Mouse (Mus musculus) lung, embryonic 14.5 days (tissue): ENCODE measurements around the gene Man1a2. TPM values are rescaled to one million over a fixed set of nuclear protein-coding genes. Genes with fewer than 3 reads are reported as not detected.

Source experiments
- ATAC-seq: fragments of 200-750 bp; cut with Nextera tagmentation; 2 replicates; pipeline ENCODE4 v1.8.0; 2017; ENCODE audit warnings: mild to moderate bottlenecking, moderate TSS enrichment, moderate library complexity; ENCODE audit not compliant: insufficient read depth
- DNase-seq: peaks from one replicate; pipeline ENCODE4 v3.0.0-alpha.2; 2015
- H3K27ac ChIP-seq: fragments of 300-500 bp; sonication (generic); 2 replicates; pipeline ENCODE4 v1.5.1; 2014; ENCODE audit warnings: low read depth, mild to moderate bottlenecking, moderate library complexity
- H3K27me3 ChIP-seq: fragments of 300-500 bp; sonication (generic); 2 replicates; pipeline ENCODE4 v1.6.1; 2014; ENCODE audit warnings: low read length, control low read depth; ENCODE audit not compliant: insufficient read depth
- H3K36me3 ChIP-seq: fragments of 300-500 bp; sonication (generic); 2 replicates; pipeline ENCODE4 v1.6.1; 2014; ENCODE audit warnings: control low read depth; ENCODE audit not compliant: insufficient read depth
- H3K4me1 ChIP-seq: fragments of 300-500 bp; sonication (generic); 2 replicates; pipeline ENCODE4 v1.6.1; 2014; ENCODE audit warnings: antibody characterized with exemption, control low read depth; ENCODE audit not compliant: insufficient read depth
- H3K4me2 ChIP-seq: fragments of 300-500 bp; sonication (generic); 2 replicates; pipeline ENCODE4 v1.6.1; 2014; ENCODE audit warnings: mild to moderate bottlenecking
- H3K4me3 ChIP-seq: fragments of 300-500 bp; sonication (generic); 2 replicates; pipeline ENCODE4 v1.5.1; 2014; ENCODE audit warnings: low read depth, low read length
- H3K9ac ChIP-seq: fragments of 300-500 bp; sonication (generic); 2 replicates; pipeline ENCODE4 v1.6.1; 2014
- H3K9me3 ChIP-seq: fragments of 300-500 bp; sonication (generic); 2 replicates; pipeline ENCODE4 v1.6.1; 2016; ENCODE audit warnings: low read depth, low read length, control low read depth
- CTCF ChIP-seq: IDR thresholded peaks from 2 replicates; pipeline ENCODE4 v1.5.1; 2016; ENCODE audit warnings: antibody characterized with exemption, low read depth
- WGBS: fragments of 180-500 bp; shearing (Covaris S2); extraction: QIAGEN DNeasy Blood & Tissue Kit; methylation state at CpG from one replicate; pipeline ENCODE4 v1.1.7; 2014; 5-methylcytosine and 5-hydroxymethylcytosine counted together
- polyA plus RNA-seq: library from polyadenylated mRNA; unstranded; fragments of >200 nt; fragmentation: Nextera tagmentation; extraction: Ambion mirVana; gene quantifications from 2 replicates; pipeline ENCODE4 v1.2.1, GENCODE M21; 2014

Gene Man1a2
- polyA plus RNA-seq, 1 experiment from 2014 or later = 90.1 TPM

- WGBS = 47% methylated on average over 1 of the region's 1 CpGs
- no peaks in the 10 kb centered on the region for H3K27me3 ChIP-seq
- H3K36me3 ChIP-seq = no peaks in the 10 kb centered on the region
- ATAC-seq (no peak), DNase-seq (no peak)
- no peak overlapping the region for H3K4me3 ChIP-seq
- H3K4me1 ChIP-seq = no peaks in the 10 kb centered on the region
- no peak overlapping the region for H3K9ac ChIP-seq
- no peaks in the 10 kb centered on the region for H3K9me3 ChIP-seq
- H3K27ac ChIP-seq = no peak overlapping the region
- H3K4me2 ChIP-seq = no peak overlapping the region
- TF ChIP-seq CTCF = no peak
Measured at GRCm38 (mm10) chr3:100521626-100522025, 163.7 kb downstream of the Man1a2 start.

GRCm38 (mm10) chr3:100515754-100516141 lies 169.6 kb downstream of the Man1a2 start:
- Histone ChIP-seq H3K4me1 (no peaks in the 10 kb centered on the region), H3K9ac (no peak overlapping the region), H3K27ac (no peak overlapping the region), H3K27me3 (no peaks in the 10 kb centered on the region), H3K4me3 (no peak overlapping the region), H3K36me3 (no peaks in the 10 kb centered on the region), H3K9me3 (no peaks in the 10 kb centered on the region), H3K4me2 (no peak overlapping the region)
- 77% methylated on average over 5 of the region's 5 CpGs for WGBS
- ATAC-seq (no peak; the same call in 1 of the 2 replicates), DNase-seq (no peak)
- no peak for TF ChIP-seq CTCF

- no peak for DNase-seq
- Histone ChIP-seq H3K27ac (no peak overlapping the region), H3K36me3 (no peaks in the 10 kb centered on the region), H3K4me3 (no peak overlapping the region), H3K4me2 (no peak overlapping the region), H3K9me3 (no peaks in the 10 kb centered on the region), H3K9ac (no peak overlapping the region), H3K27me3 (no peaks in the 10 kb centered on the region), H3K4me1 (no peaks in the 10 kb centered on the region)
- no peak for ATAC-seq
- WGBS = 74% methylated on average over 8 of the region's 8 CpGs
- no peak for TF ChIP-seq CTCF
Measured at GRCm38 (mm10) chr3:100515093-100515753, 170.1 kb downstream of the Man1a2 start.

Other genes starting within 250 kb of the Man1a2 start
- 6.9 and 8.7 TPM in 2 replicates for gene Tent5c, start 196.2 kb downstream of the Man1a2 start, polyA plus RNA-seq
- 0.09 and 0.16 TPM in 2 replicates for gene Vtcn1, start 140.0 kb upstream of the Man1a2 start, polyA plus RNA-seq
- gene Trim45, start 236.7 kb upstream of the Man1a2 start, polyA plus RNA-seq = 2.8 and 4.3 TPM in 2 replicates